In the genomic region with DNA sequence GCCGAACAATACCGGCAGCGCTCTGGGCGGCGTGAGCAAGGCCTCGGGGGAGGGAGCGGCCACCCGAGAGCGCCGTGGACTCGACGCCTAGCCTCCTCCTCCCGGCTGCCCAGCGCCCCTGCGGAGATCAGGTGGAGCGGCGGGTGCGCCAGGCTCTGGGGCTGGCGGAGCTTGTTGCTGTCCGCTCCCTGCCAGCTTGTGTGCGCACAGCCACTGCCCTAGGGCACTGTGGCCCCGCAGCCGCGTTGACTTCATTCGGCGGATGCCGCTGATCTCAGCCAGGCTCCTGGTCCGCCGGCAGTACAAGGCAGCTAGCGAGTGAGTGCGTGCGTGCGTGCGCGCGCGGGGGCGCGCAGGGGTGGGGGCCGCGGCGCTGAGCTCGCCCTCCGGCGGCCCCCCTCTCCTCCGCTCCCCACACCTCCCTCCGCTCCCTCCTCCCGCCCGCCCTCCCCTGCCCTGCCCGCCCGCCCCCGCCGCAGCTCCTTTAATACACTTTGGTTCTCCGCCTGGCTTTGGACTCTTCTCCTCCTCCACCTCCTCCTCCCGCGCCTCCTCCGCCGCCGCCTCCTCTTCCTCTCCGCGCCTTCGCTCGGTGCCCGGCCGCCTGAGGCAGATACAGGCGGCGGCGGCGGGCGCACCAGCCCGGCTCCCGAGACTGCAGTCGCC, we compare ENCODE assay signal across 8 mouse cellular contexts. TPM values are rescaled to one million over a fixed set of nuclear protein-coding genes. Genes with fewer than 3 reads are reported as not detected.
DNase-seq lines count a peak whose midpoint lies in the region; ATAC-seq and TF ChIP-seq lines count a peak whose summit lies in the region.

A gene (plus strand): TSS at position 545 of the 666 bp plus-strand sequence.

- under 1% methylated on average over 36 of the region's 73 CpGs for WGBS in heart, embryonic 11.5 days (ENCODE audit: insufficient replicate concordance)
- under 1% methylated on average over 46 of the region's 73 CpGs for WGBS in hindbrain, embryonic 15.5 days
- under 1% methylated on average over 45 of the region's 73 CpGs for WGBS in limb, embryonic 15.5 days

- H3K4me3 ChIP-seq in heart, embryonic 11.5 days (ENCODE audit: low read depth, low read length): peak within 1 kb of the TSS; percentile 44
- H3K4me3 ChIP-seq in E14TG2a.4 (replicated peaks; ENCODE audit: low read length): peak within 1 kb of the TSS; percentile 91
- peak within 1 kb of the TSS; percentile 55 for H3K4me3 ChIP-seq in hindbrain, embryonic 15.5 days
- peak within 1 kb of the TSS; percentile 51 for H3K4me3 ChIP-seq in limb, embryonic 15.5 days

- no peak within 1 kb of the TSS for H3K27ac ChIP-seq in heart, embryonic 11.5 days (ENCODE audit: low read depth, low read length)
- peak within 1 kb of the TSS; percentile 97 for H3K27ac ChIP-seq in hindbrain, embryonic 15.5 days (replicated peaks)
- H3K27ac ChIP-seq in limb, embryonic 15.5 days: peak within 1 kb of the TSS; percentile 75

- peak; percentile 74 for ATAC-seq in heart, embryonic 11.5 days (replicated peaks; ENCODE audit: insufficient number of reproducible peaks, low FRiP score, low TSS enrichment)
- peak; percentile 82 for ATAC-seq in hindbrain, embryonic 15.5 days (ENCODE audit: low FRiP score, low read depth)
- peak; percentile 44; the same call in 1 of the 2 replicates for ATAC-seq in limb, embryonic 15.5 days (ENCODE audit: insufficient number of reproducible peaks, low FRiP score, low TSS enrichment, low read depth)
- no peak for ATAC-seq in erythroid progenitor cell, adult 5-6 weeks (replicated peaks; ENCODE audit: low FRiP score, poor library complexity, severe bottlenecking)

- DNase-seq in heart, adult 8-10 months (ENCODE audit: low spot score): no peak
- DNase-seq in cerebellum, postnatal 4 days (ENCODE audit: low spot score in 2 of 2): peak; percentile 58 to 88
- DNase-seq in right cerebral cortex, postnatal 25 days: peak; percentile 60

- peak within 1 kb of the TSS; percentile 82 for H3K4me2 ChIP-seq in heart, embryonic 11.5 days
- peak within 1 kb of the TSS; percentile 55 for H3K4me2 ChIP-seq in hindbrain, embryonic 15.5 days
- H3K4me2 ChIP-seq in limb, embryonic 15.5 days: peak within 1 kb of the TSS; percentile 86

- peaks cover 22% of the 10 kb centered on the region for H3K4me1 ChIP-seq in heart, embryonic 11.5 days (ENCODE audit: control insufficient read depth, insufficient read depth, low read length)
- peaks cover 64% of the 10 kb centered on the region for H3K4me1 ChIP-seq in E14TG2a.4 (replicated peaks; ENCODE audit: low read depth, low read length)
- H3K4me1 ChIP-seq in hindbrain, embryonic 15.5 days (replicated peaks): peaks cover 15% of the 10 kb centered on the region
- H3K4me1 ChIP-seq in limb, embryonic 15.5 days: peaks cover 37% of the 10 kb centered on the region

- peak within 1 kb of the TSS; percentile 10; the same call in 1 of the 2 replicates for H3K9ac ChIP-seq in heart, embryonic 11.5 days (ENCODE audit: low read depth, low read length)
- peak within 1 kb of the TSS; percentile 59 for H3K9ac ChIP-seq in hindbrain, embryonic 15.5 days
- H3K9ac ChIP-seq in limb, embryonic 15.5 days: peak within 1 kb of the TSS; percentile 31; the same call in 1 of the 2 replicates

- H3K9me3 ChIP-seq in heart, embryonic 11.5 days (replicated peaks; ENCODE audit: control insufficient read depth, low read length): no peaks in the 10 kb centered on the region
- no peaks in the 10 kb centered on the region for H3K9me3 ChIP-seq in E14TG2a.4 (ENCODE audit: low read length)
- H3K9me3 ChIP-seq in hindbrain, embryonic 15.5 days: no peaks in the 10 kb centered on the region
- no peaks in the 10 kb centered on the region for H3K9me3 ChIP-seq in limb, embryonic 15.5 days

- H3K36me3 ChIP-seq in heart, embryonic 11.5 days (ENCODE audit: control insufficient read depth, insufficient read depth, low read length): no peaks in the 10 kb centered on the region
- H3K36me3 ChIP-seq in E14TG2a.4 (ENCODE audit: insufficient read depth, low read length): peaks cover 27% of the 10 kb centered on the region
- no peaks in the 10 kb centered on the region for H3K36me3 ChIP-seq in hindbrain, embryonic 15.5 days
- H3K36me3 ChIP-seq in limb, embryonic 15.5 days: no peaks in the 10 kb centered on the region

- peaks cover 95% of the 10 kb centered on the region for H3K27me3 ChIP-seq in heart, embryonic 11.5 days (ENCODE audit: control insufficient read depth, insufficient read depth, low read length)
- H3K27me3 ChIP-seq in E14TG2a.4 (ENCODE audit: insufficient read depth, low read length): peaks cover 47% of the 10 kb centered on the region
- H3K27me3 ChIP-seq in hindbrain, embryonic 15.5 days: peaks cover 34% of the 10 kb centered on the region
- H3K27me3 ChIP-seq in limb, embryonic 15.5 days: peaks cover 87% of the 10 kb centered on the region

- no peak for TF ChIP-seq CTCF in E14TG2a.4 (conservative IDR thresholded peaks at IDR 0.05; ENCODE audit: low read length)

RNA-seq across cellular contexts. Expression of the gene that starts here (rescaled TPM):
- polyA plus RNA-seq in heart, embryonic 11.5 days (2014; fragmentation: Nextera tagmentation; extraction: Ambion mirVana): 0.07 TPM in 1 of 2 replicates, not detected in the other
- under 1 TPM in 1 of 4 experiments, not detected in 3; 0.11 TPM for total RNA-seq in heart, adult 8-10 months (2022)
- polyA plus RNA-seq in hindbrain, embryonic 15.5 days (2015; fragmentation: Nextera tagmentation; extraction: Ambion mirVana): 11.6 and 12.9 TPM in 2 replicates
- 0.45 and 0.60 TPM in 2 replicates for polyA plus RNA-seq in limb, embryonic 15.5 days (2015; fragmentation: Nextera tagmentation; extraction: Ambion mirVana)
- total RNA-seq in erythroid progenitor cell, adult 5-6 weeks (2015; ENCODE audit: low replicate concordance): not detected in 2 replicates
- not detected in 2 replicates for total RNA-seq in erythroid progenitor cell, adult 5-6 weeks (2017; ENCODE audit: low replicate concordance)

Comparison
In these comparisons a context has a peak if more than half of its experiments do, and no peak if none do; other contexts are left out.
1. Peak in ATAC-seq, H3K4me3 ChIP-seq, H3K9ac ChIP-seq and H3K4me2 ChIP-seq in heart, embryonic 11.5 days; RNA of the gene not detected or under 1 TPM.
2. Peak in ATAC-seq, H3K4me3 ChIP-seq, H3K27ac ChIP-seq, H3K9ac ChIP-seq and H3K4me2 ChIP-seq in limb, embryonic 15.5 days; RNA of the gene not detected or under 1 TPM.